Mouse (Mus musculus): ENCODE data around the gene Acss3. TPM values are rescaled to one million over a fixed set of nuclear protein-coding genes. Genes with fewer than 3 reads are reported as not detected.

Acss3 gene
- polyA plus RNA-seq, 1 experiment = not detected

GRCm38 (mm10) chr10:107024254-107024653 is 99.2 kb downstream of the Acss3 start:
- H3K27me3 ChIP-seq (replicated peaks) = no peaks in the 10 kb centered on the region

GRCm38 (mm10) chr10:107021118-107021517 is 102.3 kb downstream of the Acss3 start:
- Histone ChIP-seq H3K4me1 (no peaks in the 10 kb centered on the region), H3K9me3 (peaks cover 6% of the 10 kb centered on the region), H3K36me3 (replicated peaks; ENCODE audit: low read length) (no peaks in the 10 kb centered on the region), H3K27me3 (replicated peaks) (no peaks in the 10 kb centered on the region), H3K4me3 (replicated peaks) (no peak overlapping the region)
- TF ChIP-seq GATA1 (IDR thresholded peaks at IDR 0.05; ENCODE audit: borderline replicate concordance, low read length) (no peak), FLI1 (IDR thresholded peaks at IDR 0.05; ENCODE audit: low read length) (no peak)

More at GRCm38 (mm10) chr10:107024254-107024653, 99.2 kb downstream of the Acss3 start:
- H3K9me3 ChIP-seq = peaks cover 5% of the 10 kb centered on the region; the same call in 1 of the 2 replicates
- H3K4me1 ChIP-seq = no peaks in the 10 kb centered on the region
- no peaks in the 10 kb centered on the region for H3K36me3 ChIP-seq (replicated peaks; ENCODE audit: low read length)
- TF ChIP-seq FLI1 (IDR thresholded peaks at IDR 0.05; ENCODE audit: low read length) = no peak
- no peak for TF ChIP-seq GATA1 (IDR thresholded peaks at IDR 0.05; ENCODE audit: borderline replicate concordance, low read length)
- H3K4me3 ChIP-seq (replicated peaks) = no peak overlapping the region

GRCm38 (mm10) chr10:107011142-107011541 is 112.3 kb downstream of the Acss3 start:
- Histone ChIP-seq H3K27me3 (replicated peaks) (no peaks in the 10 kb centered on the region), H3K4me3 (replicated peaks) (no peak overlapping the region), H3K36me3 (replicated peaks; ENCODE audit: low read length) (no peaks in the 10 kb centered on the region), H3K9me3 (no peaks in the 10 kb centered on the region), H3K4me1 (no peaks in the 10 kb centered on the region)
- TF ChIP-seq FLI1 (IDR thresholded peaks at IDR 0.05; ENCODE audit: low read length) = no peak
- no peak for TF ChIP-seq GATA1 (IDR thresholded peaks at IDR 0.05; ENCODE audit: borderline replicate concordance, low read length)

DNA sequence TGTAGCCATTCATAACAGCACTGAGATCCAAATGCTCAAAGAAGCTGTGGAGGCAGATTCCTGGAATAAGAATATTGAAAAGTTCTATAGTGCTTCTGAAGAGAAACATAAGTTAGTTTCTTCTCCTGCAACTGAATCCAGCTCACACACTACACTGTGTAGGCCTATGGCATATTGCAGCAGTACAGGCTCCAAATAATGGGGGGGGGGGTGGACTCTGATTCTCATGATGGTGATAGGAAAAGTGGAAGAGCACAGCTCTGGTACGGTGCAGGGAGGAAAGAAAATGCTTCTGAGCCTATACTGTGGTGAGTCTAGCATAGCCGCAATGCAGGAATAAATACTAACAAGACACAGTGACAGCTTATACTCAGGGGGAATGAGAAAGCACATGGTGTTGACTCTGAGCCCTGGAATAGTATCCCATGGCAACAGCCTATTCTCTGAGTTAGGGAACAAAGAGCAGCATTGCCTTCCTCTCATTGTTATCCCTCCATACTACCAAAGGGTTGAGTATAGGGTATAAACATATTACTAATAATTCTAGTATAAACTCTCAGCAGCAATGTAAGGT is 125.3 kb downstream of the Acss3 start:
- no peak overlapping the region for H3K4me3 ChIP-seq (replicated peaks)
- no peaks in the 10 kb centered on the region for H3K9me3 ChIP-seq
- no peaks in the 10 kb centered on the region for H3K36me3 ChIP-seq (replicated peaks; ENCODE audit: low read length)
- TF ChIP-seq FLI1 (IDR thresholded peaks at IDR 0.05; ENCODE audit: low read length) = no peak
- TF ChIP-seq GATA1 (IDR thresholded peaks at IDR 0.05; ENCODE audit: borderline replicate concordance, low read length) = no peak
- H3K27me3 ChIP-seq (replicated peaks) = no peaks in the 10 kb centered on the region
- no peaks in the 10 kb centered on the region for H3K4me1 ChIP-seq

- no peaks in the 10 kb centered on the region for H3K27me3 ChIP-seq (replicated peaks)
- H3K4me1 ChIP-seq = no peaks in the 10 kb centered on the region
- H3K4me3 ChIP-seq (replicated peaks) = no peak overlapping the region
- no peaks in the 10 kb centered on the region for H3K9me3 ChIP-seq
- H3K36me3 ChIP-seq (replicated peaks; ENCODE audit: low read length) = no peaks in the 10 kb centered on the region
- TF ChIP-seq FLI1 (IDR thresholded peaks at IDR 0.05; ENCODE audit: low read length) (no peak), GATA1 (IDR thresholded peaks at IDR 0.05; ENCODE audit: borderline replicate concordance, low read length) (no peak)
These were observed 134.0 kb downstream of the Acss3 start for GRCm38 (mm10) chr10:106989478-106989877.

GRCm38 (mm10) chr10:106975193-106976141 is 148.0 kb downstream of the Acss3 start:
- Histone ChIP-seq H3K4me3 (replicated peaks) (no peak overlapping the region), H3K4me1 (no peaks in the 10 kb centered on the region), H3K36me3 (replicated peaks; ENCODE audit: low read length) (no peaks in the 10 kb centered on the region), H3K9me3 (no peaks in the 10 kb centered on the region), H3K27me3 (replicated peaks) (no peaks in the 10 kb centered on the region)
- TF ChIP-seq FLI1 (IDR thresholded peaks at IDR 0.05; ENCODE audit: low read length) = no peak
- TF ChIP-seq GATA1 (IDR thresholded peaks at IDR 0.05; ENCODE audit: borderline replicate concordance, low read length) = no peak

GRCm38 (mm10) chr10:106959026-106959425 is 164.4 kb downstream of the Acss3 start:
- H3K4me1 ChIP-seq = no peaks in the 10 kb centered on the region
- no peaks in the 10 kb centered on the region for H3K27me3 ChIP-seq (replicated peaks)
- H3K9me3 ChIP-seq = no peaks in the 10 kb centered on the region
- H3K4me3 ChIP-seq (replicated peaks) = no peak overlapping the region
- H3K36me3 ChIP-seq (replicated peaks; ENCODE audit: low read length) = no peaks in the 10 kb centered on the region
- no peak for TF ChIP-seq FLI1 (IDR thresholded peaks at IDR 0.05; ENCODE audit: low read length)
- TF ChIP-seq GATA1 (IDR thresholded peaks at IDR 0.05; ENCODE audit: borderline replicate concordance, low read length) = no peak

DNA sequence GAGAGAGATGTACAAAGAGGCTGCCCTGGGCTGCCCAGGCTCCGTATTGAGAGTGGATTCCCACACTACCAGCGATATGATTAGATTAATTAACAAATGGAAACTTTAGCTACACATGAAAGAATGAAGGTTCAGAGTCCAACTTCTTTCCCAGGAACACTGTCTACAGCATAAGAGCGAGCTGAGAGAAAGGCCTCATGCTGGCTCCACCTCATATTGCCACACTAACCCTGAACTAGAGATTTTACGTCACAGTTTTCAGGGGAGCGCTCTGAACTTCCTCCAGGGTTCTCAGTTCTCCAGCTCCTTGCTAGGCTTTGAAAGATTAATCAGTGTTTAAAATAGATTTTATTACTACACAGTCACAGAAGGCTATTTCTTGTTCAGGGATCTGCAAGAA is 182.1 kb downstream of the Acss3 start:
- H3K4me1 ChIP-seq = no peaks in the 10 kb centered on the region
- no peaks in the 10 kb centered on the region for H3K27me3 ChIP-seq (replicated peaks)
- no peaks in the 10 kb centered on the region for H3K36me3 ChIP-seq (replicated peaks; ENCODE audit: low read length)
- TF ChIP-seq FLI1 (IDR thresholded peaks at IDR 0.05; ENCODE audit: low read length) = no peak
- no peak for TF ChIP-seq GATA1 (IDR thresholded peaks at IDR 0.05; ENCODE audit: borderline replicate concordance, low read length)
- H3K4me3 ChIP-seq (replicated peaks) = no peak overlapping the region
- no peaks in the 10 kb centered on the region for H3K9me3 ChIP-seq

- Histone ChIP-seq H3K9me3 (no peaks in the 10 kb centered on the region), H3K4me3 (replicated peaks) (no peak overlapping the region)
- TF ChIP-seq GATA1 (IDR thresholded peaks at IDR 0.05; ENCODE audit: borderline replicate concordance, low read length) = no peak
- no peak for TF ChIP-seq FLI1 (IDR thresholded peaks at IDR 0.05; ENCODE audit: low read length)
These were observed 184.0 kb downstream of the Acss3 start for GRCm38 (mm10) chr10:106939441-106939840.

GRCm38 (mm10) chr10:106938851-106939250 is 184.6 kb downstream of the Acss3 start:
- no peak for TF ChIP-seq FLI1 (IDR thresholded peaks at IDR 0.05; ENCODE audit: low read length)
- TF ChIP-seq GATA1 (IDR thresholded peaks at IDR 0.05; ENCODE audit: borderline replicate concordance, low read length) = no peak
- Histone ChIP-seq H3K36me3 (replicated peaks; ENCODE audit: low read length) (no peaks in the 10 kb centered on the region), H3K4me1 (no peaks in the 10 kb centered on the region), H3K27me3 (replicated peaks) (no peaks in the 10 kb centered on the region), H3K4me3 (replicated peaks) (no peak overlapping the region), H3K9me3 (no peaks in the 10 kb centered on the region)

More at GRCm38 (mm10) chr10:106939441-106939840, 184.0 kb downstream of the Acss3 start:
- no peaks in the 10 kb centered on the region for H3K27me3 ChIP-seq (replicated peaks)
- H3K36me3 ChIP-seq (replicated peaks; ENCODE audit: low read length) = no peaks in the 10 kb centered on the region
- no peaks in the 10 kb centered on the region for H3K4me1 ChIP-seq

Measured in megakaryocyte, embryonic 14.5 days (primary cell).